Mouse (Mus musculus) intestine, embryonic 15.5 days (tissue): ENCODE results near the gene Togaram2. TPM values are rescaled to one million over a fixed set of nuclear protein-coding genes. Genes with fewer than 3 reads are reported as not detected.
"Not testable (repeated sequence)": the region's sequence is repeated elsewhere in the genome, so short reads cannot be mapped to it uniquely, and the experiment has no call there.

Experiments
- ATAC-seq: fragments of 200-750 bp; cut with Nextera tagmentation; 2 replicates; pipeline ENCODE4 v1.8.0; 2017; ENCODE audit warnings: moderate TSS enrichment, moderate library complexity
- H3K27ac ChIP-seq: fragments of 300-500 bp; sonication (generic); 2 replicates; pipeline ENCODE4 v1.5.1; 2015; ENCODE audit warnings: mild to moderate bottlenecking, inconsistent platforms
- H3K27me3 ChIP-seq: fragments of 300-500 bp; sonication (generic); replicated peaks from 2 replicates; pipeline ENCODE4 v1.6.1; 2015; ENCODE audit warnings: inconsistent platforms
- H3K36me3 ChIP-seq: fragments of 300-500 bp; sonication (generic); 2 replicates; pipeline ENCODE4 v1.6.1; 2015; ENCODE audit warnings: inconsistent platforms
- H3K4me1 ChIP-seq: fragments of 300-500 bp; sonication (generic); replicated peaks from 2 replicates; pipeline ENCODE4 v1.6.1; 2015; ENCODE audit warnings: inconsistent platforms
- H3K4me2 ChIP-seq: fragments of 300-500 bp; sonication (generic); replicated peaks from 2 replicates; pipeline ENCODE4 v1.6.1; 2015; ENCODE audit warnings: mild to moderate bottlenecking, inconsistent platforms
- H3K4me3 ChIP-seq: fragments of 300-500 bp; sonication (generic); replicated peaks from 2 replicates; pipeline ENCODE4 v1.5.1; 2015; ENCODE audit warnings: inconsistent platforms
- H3K9ac ChIP-seq: fragments of 300-500 bp; sonication (generic); 2 replicates; pipeline ENCODE4 v1.6.1; 2015; ENCODE audit warnings: inconsistent platforms
- H3K9me3 ChIP-seq: fragments of 300-500 bp; sonication (generic); 2 replicates; pipeline ENCODE4 v1.6.1; 2016; ENCODE audit warnings: inconsistent platforms
- WGBS: fragments of 180-500 bp; shearing (Covaris S2); methylation state at CpG from one replicate; pipeline ENCODE4 v1.1.7; 2015; 5-methylcytosine and 5-hydroxymethylcytosine counted together
- polyA plus RNA-seq: library from polyadenylated mRNA; unstranded; fragments of >200 nt; fragmentation: Nextera tagmentation; extraction: Ambion mirVana; gene quantifications from 2 replicates; pipeline ENCODE4 v1.2.1, GENCODE M21; 2015

The Togaram2 gene
- polyA plus RNA-seq, 1 experiment from 2014 or later, result 0.44 TPM

- Histone ChIP-seq H3K9me3 (no peaks in the 10 kb centered on the region), H3K4me3 (no peak overlapping the region), H3K27me3 (no peaks in the 10 kb centered on the region; the same call in 1 of the 2 replicates), H3K36me3 (no peaks in the 10 kb centered on the region), H3K4me1 (0 out of 2 replicates have a peak, but pooled peaks cover 2% of the 10 kb centered on the region), H3K9ac (no peak overlapping the region), H3K27ac (no peak overlapping the region), H3K4me2 (no peak overlapping the region)
- no peak for ATAC-seq
- 86% methylated on average over 8 of the region's 8 CpGs for WGBS
These were observed 74.5 kb downstream of the Togaram2 start for GRCm38 (mm10) chr17:71747561-71747960.

- Histone ChIP-seq H3K4me3 (no peak overlapping the region), H3K27me3 (no peaks in the 10 kb centered on the region; the same call in 1 of the 2 replicates), H3K36me3 (no peaks in the 10 kb centered on the region), H3K27ac (no peak overlapping the region), H3K4me2 (no peak overlapping the region), H3K9me3 (no peaks in the 10 kb centered on the region), H3K4me1 (no peaks in the 10 kb centered on the region), H3K9ac (no peak overlapping the region)
- ATAC-seq, result no peak
- whole genome bisulfite sequencing, result 62% methylated on average over 9 of the region's 9 CpGs
These were observed 76.6 kb downstream of the Togaram2 start for GRCm38 (mm10) chr17:71749616-71750168.

- no peak for ATAC-seq
- H3K27ac ChIP-seq, result no peak within 1 kb of the TSS
- no peaks in the 10 kb centered on the region for H3K36me3 ChIP-seq
- H3K9me3 ChIP-seq, result no peaks in the 10 kb centered on the region
- no peak within 1 kb of the TSS for H3K9ac ChIP-seq
- no peaks in the 10 kb centered on the region for H3K4me1 ChIP-seq
- H3K27me3 ChIP-seq, result no peaks in the 10 kb centered on the region; the same call in 1 of the 2 replicates
- no peak within 1 kb of the TSS for H3K4me2 ChIP-seq
- 73% methylated on average over 10 of the region's 10 CpGs for WGBS
- H3K4me3 ChIP-seq, result no peak within 1 kb of the TSS
These were observed 79.8 kb downstream of the Togaram2 start, which contains the start of gene Pcare for GRCm38 (mm10) chr17:71752831-71753230. Pcare (minus strand) TSS chr17:71752894.

GRCm38 (mm10) chr17:71760536-71760935 is 87.5 kb downstream of the Togaram2 start:
- H3K4me3 ChIP-seq, result no peak overlapping the region
- H3K36me3 ChIP-seq, result no peaks in the 10 kb centered on the region
- no peak overlapping the region for H3K27ac ChIP-seq
- no peak overlapping the region for H3K9ac ChIP-seq
- ATAC-seq, result no peak
- H3K9me3 ChIP-seq, result no peaks in the 10 kb centered on the region
- no peaks in the 10 kb centered on the region for H3K4me1 ChIP-seq
- 90% methylated on average over 7 of the region's 7 CpGs for WGBS
- no peaks in the 10 kb centered on the region for H3K27me3 ChIP-seq
- H3K4me2 ChIP-seq, result no peak overlapping the region

GRCm38 (mm10) chr17:71768173-71768572 is 95.1 kb downstream of the Togaram2 start, which contains the start of gene Clip4:
Clip4 (plus strand) TSS chr17:71768473.
- H3K36me3 ChIP-seq, H3K4me1 ChIP-seq, H3K27ac ChIP-seq, H3K4me2 ChIP-seq, ATAC-seq, H3K9ac ChIP-seq, H3K9me3 ChIP-seq, H3K4me3 ChIP-seq, H3K27me3 ChIP-seq: not testable (repeated sequence)
- 63% methylated on average over 1 of the region's 1 CpGs for WGBS

GRCm38 (mm10) chr17:71769564-71769963 is 96.5 kb downstream of the Togaram2 start:
- 58% methylated on average over 6 of the region's 6 CpGs for WGBS
- no peak overlapping the region for H3K4me3 ChIP-seq
- no peak overlapping the region for H3K4me2 ChIP-seq
- no peak for ATAC-seq
- H3K9me3 ChIP-seq, result no peaks in the 10 kb centered on the region
- no peak overlapping the region for H3K27ac ChIP-seq
- H3K4me1 ChIP-seq, result no peaks in the 10 kb centered on the region
- H3K9ac ChIP-seq, result no peak overlapping the region
- no peaks in the 10 kb centered on the region for H3K27me3 ChIP-seq
- H3K36me3 ChIP-seq, result no peaks in the 10 kb centered on the region

- no peaks in the 10 kb centered on the region for H3K27me3 ChIP-seq
- WGBS, result 84% methylated on average over 3 of the region's 3 CpGs
These were observed 97.6 kb downstream of the Togaram2 start for GRCm38 (mm10) chr17:71770696-71771095.

GRCm38 (mm10) chr17:71774173-71774572 is 101.1 kb downstream of the Togaram2 start:
- Histone ChIP-seq H3K27me3 (no peaks in the 10 kb centered on the region), H3K4me3 (no peak overlapping the region), H3K9me3 (no peaks in the 10 kb centered on the region), H3K4me2 (no peak overlapping the region), H3K36me3 (no peaks in the 10 kb centered on the region), H3K27ac (no peak overlapping the region), H3K4me1 (no peaks in the 10 kb centered on the region), H3K9ac (no peak overlapping the region)
- WGBS, result 78% methylated on average over 4 of the region's 4 CpGs
- no peak for ATAC-seq

More at GRCm38 (mm10) chr17:71770696-71771095, 97.6 kb downstream of the Togaram2 start:
- no peak overlapping the region for H3K27ac ChIP-seq
- no peak overlapping the region for H3K4me2 ChIP-seq
- ATAC-seq, result no peak
- H3K4me1 ChIP-seq, result no peaks in the 10 kb centered on the region
- H3K36me3 ChIP-seq, result no peaks in the 10 kb centered on the region
- no peak overlapping the region for H3K9ac ChIP-seq
- H3K4me3 ChIP-seq, result no peak overlapping the region
- H3K9me3 ChIP-seq, result no peaks in the 10 kb centered on the region

- no peak overlapping the region for H3K9ac ChIP-seq
- no peak overlapping the region for H3K4me3 ChIP-seq
- no peak for ATAC-seq
- no peaks in the 10 kb centered on the region for H3K27me3 ChIP-seq
- no peaks in the 10 kb centered on the region for H3K4me1 ChIP-seq
- no peaks in the 10 kb centered on the region for H3K36me3 ChIP-seq
- H3K27ac ChIP-seq, result no peak overlapping the region
- no peaks in the 10 kb centered on the region for H3K9me3 ChIP-seq
- 69% methylated on average over 4 of the region's 4 CpGs for WGBS
- H3K4me2 ChIP-seq, result no peak overlapping the region
These were observed 102.2 kb downstream of the Togaram2 start for GRCm38 (mm10) chr17:71775279-71775678.

GRCm38 (mm10) chr17:71778696-71779095 is 105.6 kb downstream of the Togaram2 start:
- peaks cover 12% of the 10 kb centered on the region for H3K27me3 ChIP-seq
- WGBS, result 66% methylated on average over 3 of the region's 3 CpGs
- 0 out of 2 replicates have a peak, but pooled peaks cover 5% of the 10 kb centered on the region for H3K4me1 ChIP-seq
- H3K4me3 ChIP-seq, result no peak overlapping the region
- H3K27ac ChIP-seq, result no peak overlapping the region
- ATAC-seq, result no peak
- H3K36me3 ChIP-seq, result no peaks in the 10 kb centered on the region
- no peaks in the 10 kb centered on the region for H3K9me3 ChIP-seq
- no peak overlapping the region for H3K9ac ChIP-seq
- H3K4me2 ChIP-seq, result no peak overlapping the region

Other genes starting within 250 kb of the Togaram2 start
- gene Gm4707, start 213.3 kb upstream of the Togaram2 start, polyA plus RNA-seq, result 1.2 and 3.8 TPM in 2 replicates
- gene Smchd1, start 197.9 kb upstream of the Togaram2 start, polyA plus RNA-seq, result 49.3 and 51.5 TPM in 2 replicates
- gene Ndc80, start 146.4 kb upstream of the Togaram2 start, polyA plus RNA-seq, result 36.5 and 40.5 TPM in 2 replicates
- gene Spdya, start 121.2 kb upstream of the Togaram2 start, polyA plus RNA-seq, result 0.48 and 0.64 TPM in 2 replicates
- 72.5 and 76.9 TPM in 2 replicates for gene Wdr43, start 57.4 kb upstream of the Togaram2 start, polyA plus RNA-seq
- gene Pcare, start 79.6 kb downstream of the Togaram2 start, polyA plus RNA-seq, result not detected in 2 replicates
- gene Clip4, start 95.2 kb downstream of the Togaram2 start, polyA plus RNA-seq, result 3.4 and 3.9 TPM in 2 replicates